Mouse (Mus musculus): ENCODE data around the gene Gstm2. TPM values are rescaled to one million over a fixed set of nuclear protein-coding genes. Genes with fewer than 3 reads are reported as not detected.
"Not testable (repeated sequence)": the region's sequence is repeated elsewhere in the genome, so short reads cannot be mapped to it uniquely, and the experiment has no call there.

Gstm2 gene
- total and polyA plus RNA-seq, 2 experiments from 2014 or later, result 6.1 to 20.0 TPM

DNA sequence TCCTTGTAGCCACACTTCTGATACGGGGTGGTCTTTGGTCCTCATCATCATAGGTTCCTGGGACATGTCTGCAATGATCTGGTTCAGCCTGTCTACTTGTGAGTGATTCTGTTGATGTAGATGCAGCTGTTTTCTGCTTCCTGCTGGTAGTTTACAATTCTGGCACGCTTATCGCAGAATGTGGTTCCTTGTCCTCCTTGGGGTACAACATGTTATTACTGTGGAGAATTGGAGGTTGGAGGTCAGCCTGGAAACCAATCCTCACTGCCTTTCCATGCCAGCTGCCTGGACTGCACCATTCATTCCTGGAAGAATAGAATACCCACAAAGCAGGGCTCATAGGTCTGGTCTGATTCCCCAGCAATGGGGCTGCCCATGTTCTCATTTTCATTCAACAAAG is 13.2 kb upstream of the Gstm2 start:
- Histone ChIP-seq H3K4me1 (ENCODE audit: insufficient read depth, low read length) (no peaks in the 10 kb centered on the region), H3K27ac (no peak overlapping the region), H3K4me2 (ENCODE audit: low read depth, low read length) (no peak overlapping the region), H3K27me3 (ENCODE audit: insufficient read depth, low read length) (no peaks in the 10 kb centered on the region), H3K36me3 (ENCODE audit: insufficient read depth, low read length) (no peaks in the 10 kb centered on the region), H3K4me3 (ENCODE audit: low read length) (no peak overlapping the region), H3K9ac (replicated peaks; ENCODE audit: low read length) (no peak overlapping the region), H3K9me3 (ENCODE audit: low read length) (no peaks in the 10 kb centered on the region)
- ATAC-seq (no peak), DNase-seq (ENCODE audit: low spot score) (no peak)
- 82% methylated on average over 3 of the region's 3 CpGs for WGBS
- TF ChIP-seq CTCF (IDR thresholded peaks at IDR 0.05; ENCODE audit: low read depth), result no peak

DNA sequence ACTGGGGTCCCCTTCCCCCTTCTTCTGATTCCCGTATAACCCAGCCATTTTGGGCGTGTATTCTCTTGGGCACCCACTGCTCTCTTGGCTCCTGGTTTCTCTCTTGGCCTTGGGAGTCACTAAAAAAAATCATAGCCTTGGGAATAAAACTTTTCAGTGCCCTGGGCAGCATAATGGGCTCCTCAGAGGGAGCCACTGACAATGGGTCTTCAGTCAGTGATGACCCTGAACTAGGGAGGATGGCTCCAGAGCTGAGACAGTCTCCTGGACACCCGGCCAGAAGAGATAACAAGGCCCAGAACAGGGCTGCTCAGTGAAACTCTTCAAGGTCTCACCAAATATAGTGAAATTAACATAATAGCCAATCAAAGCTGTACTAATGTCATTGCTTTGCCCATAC is 12.3 kb upstream of the Gstm2 start:
- TF ChIP-seq CTCF (IDR thresholded peaks at IDR 0.05; ENCODE audit: low read depth), result no peak
- Histone ChIP-seq H3K4me1 (ENCODE audit: insufficient read depth, low read length) (no peaks in the 10 kb centered on the region), H3K9me3 (ENCODE audit: low read length) (no peaks in the 10 kb centered on the region), H3K4me2 (ENCODE audit: low read depth, low read length) (no peak overlapping the region), H3K9ac (replicated peaks; ENCODE audit: low read length) (no peak overlapping the region), H3K27me3 (ENCODE audit: insufficient read depth, low read length) (no peaks in the 10 kb centered on the region), H3K27ac (no peak overlapping the region), H3K36me3 (ENCODE audit: insufficient read depth, low read length) (no peaks in the 10 kb centered on the region), H3K4me3 (ENCODE audit: low read length) (no peak overlapping the region)
- ATAC-seq (no peak), DNase-seq (ENCODE audit: low spot score) (no peak)
- 94% methylated on average over 3 of the region's 3 CpGs for WGBS

DNA sequence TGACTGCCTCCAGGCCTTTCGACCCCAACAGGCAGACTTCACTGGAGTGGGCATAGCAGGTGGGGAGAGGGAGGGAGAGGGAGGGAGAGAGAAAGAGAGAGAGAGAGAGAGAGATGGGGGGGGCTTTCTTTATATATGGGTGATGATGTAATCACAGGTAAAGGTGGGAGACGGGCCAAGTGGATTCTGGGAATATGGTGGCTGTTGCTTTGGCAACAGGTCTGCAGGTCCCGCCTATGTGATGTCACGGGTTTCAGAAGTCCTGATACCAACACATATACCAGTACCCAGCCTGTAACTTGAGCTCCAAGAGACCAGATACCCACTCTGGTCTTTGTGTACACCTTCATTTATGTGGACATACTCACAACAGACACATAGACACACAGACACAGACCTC is 10.3 kb upstream of the Gstm2 start:
- H3K4me2 ChIP-seq (ENCODE audit: low read depth, low read length), result no peak overlapping the region
- H3K27me3 ChIP-seq (ENCODE audit: insufficient read depth, low read length), result no peaks in the 10 kb centered on the region
- no peak overlapping the region for H3K9ac ChIP-seq (replicated peaks; ENCODE audit: low read length)
- no peaks in the 10 kb centered on the region for H3K9me3 ChIP-seq (ENCODE audit: low read length)
- TF ChIP-seq CTCF (IDR thresholded peaks at IDR 0.05; ENCODE audit: low read depth), result no peak
- H3K27ac ChIP-seq, result no peak overlapping the region
- 79% methylated on average over 4 of the region's 4 CpGs for WGBS
- no peak overlapping the region for H3K4me3 ChIP-seq (ENCODE audit: low read length)
- no peaks in the 10 kb centered on the region for H3K36me3 ChIP-seq (ENCODE audit: insufficient read depth, low read length)
- no peaks in the 10 kb centered on the region for H3K4me1 ChIP-seq (ENCODE audit: insufficient read depth, low read length)
- DNase-seq (ENCODE audit: low spot score), result no peak
- ATAC-seq, result no peak

DNA sequence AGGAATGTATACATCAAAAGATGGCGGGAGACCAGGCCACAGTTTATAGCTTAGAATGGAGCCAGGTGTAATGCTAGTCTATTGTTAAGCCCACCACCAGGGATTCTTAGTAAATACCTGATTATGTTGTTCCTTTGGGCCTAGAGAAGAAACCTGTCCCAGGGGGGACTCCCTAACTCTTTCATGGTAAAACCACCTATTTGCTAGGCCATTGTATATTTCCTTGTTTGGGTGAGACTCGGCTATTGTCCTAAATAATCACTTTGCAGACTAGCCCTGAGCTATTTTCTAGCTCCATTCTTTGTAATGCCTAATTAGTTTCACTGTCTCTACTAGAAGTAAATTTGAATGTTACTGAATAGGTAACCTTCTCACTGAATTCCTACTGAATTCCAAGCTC is 9.7 kb upstream of the Gstm2 start:
- WGBS, result 80% methylated on average over 2 of the region's 2 CpGs

DNA sequence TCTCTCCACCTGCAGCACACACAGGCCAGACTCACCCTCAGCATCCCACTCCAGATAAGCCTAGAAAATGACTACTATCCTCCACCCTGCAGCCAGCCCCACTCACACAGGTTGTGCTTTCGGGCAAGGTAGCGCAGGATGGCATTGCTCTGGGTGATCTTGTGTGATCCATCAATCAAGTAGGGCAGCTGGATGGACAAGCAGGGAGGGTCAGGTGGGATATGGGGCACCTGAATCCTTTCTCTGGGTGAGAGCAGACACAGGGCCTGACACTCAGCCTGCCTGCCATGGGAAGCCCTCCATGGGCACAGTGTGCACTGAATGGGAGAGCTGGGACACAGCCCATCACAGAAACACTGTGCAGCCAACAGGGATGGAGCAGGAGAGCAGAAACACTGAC is 1.1 kb downstream of the Gstm2 start:
- WGBS, result 100% methylated on average over 2 of the region's 2 CpGs
- H3K36me3 ChIP-seq (ENCODE audit: insufficient read depth, low read length); ATAC-seq: not testable (repeated sequence)

More for the DNA sequence above, 9.7 kb upstream of the Gstm2 start:
- not testable (repeated sequence) for H3K27me3 ChIP-seq (ENCODE audit: insufficient read depth, low read length); H3K4me2 ChIP-seq (ENCODE audit: low read depth, low read length); ATAC-seq; H3K9ac ChIP-seq (replicated peaks; ENCODE audit: low read length); H3K36me3 ChIP-seq (ENCODE audit: insufficient read depth, low read length); H3K9me3 ChIP-seq (ENCODE audit: low read length); H3K4me3 ChIP-seq (ENCODE audit: low read length); H3K4me1 ChIP-seq (ENCODE audit: insufficient read depth, low read length); DNase-seq (ENCODE audit: low spot score); H3K27ac ChIP-seq

DNA sequence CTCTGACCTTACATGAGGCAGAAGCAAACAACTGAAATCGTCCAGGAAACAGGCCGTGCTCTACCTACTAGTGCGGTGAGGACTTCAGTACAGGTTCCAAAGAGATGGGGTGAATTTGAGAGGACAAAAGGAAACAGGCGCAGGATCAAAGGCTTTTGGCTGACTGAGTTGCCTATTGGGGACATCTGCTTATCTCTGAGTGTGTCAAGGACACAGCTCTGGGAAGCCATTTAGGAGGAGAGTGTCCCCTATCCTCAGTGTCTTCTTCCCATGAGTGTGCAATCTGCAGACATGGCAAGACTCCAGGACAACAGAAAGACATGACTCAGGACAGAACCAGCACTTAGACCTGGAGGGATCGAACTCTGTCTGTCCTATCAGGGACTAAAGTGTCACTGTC is 1.8 kb downstream of the Gstm2 start:
- Histone ChIP-seq H3K27ac (no peak overlapping the region), H3K9me3 (ENCODE audit: low read length) (no peaks in the 10 kb centered on the region), H3K4me2 (ENCODE audit: low read depth, low read length) (no peak overlapping the region), H3K36me3 (ENCODE audit: insufficient read depth, low read length) (no peaks in the 10 kb centered on the region), H3K4me1 (ENCODE audit: insufficient read depth, low read length) (no peaks in the 10 kb centered on the region), H3K9ac (replicated peaks; ENCODE audit: low read length) (no peak overlapping the region), H3K27me3 (ENCODE audit: insufficient read depth, low read length) (no peaks in the 10 kb centered on the region), H3K4me3 (ENCODE audit: low read length) (no peak overlapping the region)
- 78% methylated on average over 5 of the region's 5 CpGs for WGBS
- DNase-seq (ENCODE audit: low spot score) (no peak), ATAC-seq (no peak)
- TF ChIP-seq CTCF (IDR thresholded peaks at IDR 0.05; ENCODE audit: low read depth), result no peak

More for the DNA sequence above, 1.1 kb downstream of the Gstm2 start:
- H3K4me3 ChIP-seq (ENCODE audit: low read length); H3K27ac ChIP-seq; DNase-seq (ENCODE audit: low spot score); H3K4me2 ChIP-seq (ENCODE audit: low read depth, low read length); H3K9ac ChIP-seq (replicated peaks; ENCODE audit: low read length); H3K9me3 ChIP-seq (ENCODE audit: low read length); H3K27me3 ChIP-seq (ENCODE audit: insufficient read depth, low read length); H3K4me1 ChIP-seq (ENCODE audit: insufficient read depth, low read length): not testable (repeated sequence)

DNA sequence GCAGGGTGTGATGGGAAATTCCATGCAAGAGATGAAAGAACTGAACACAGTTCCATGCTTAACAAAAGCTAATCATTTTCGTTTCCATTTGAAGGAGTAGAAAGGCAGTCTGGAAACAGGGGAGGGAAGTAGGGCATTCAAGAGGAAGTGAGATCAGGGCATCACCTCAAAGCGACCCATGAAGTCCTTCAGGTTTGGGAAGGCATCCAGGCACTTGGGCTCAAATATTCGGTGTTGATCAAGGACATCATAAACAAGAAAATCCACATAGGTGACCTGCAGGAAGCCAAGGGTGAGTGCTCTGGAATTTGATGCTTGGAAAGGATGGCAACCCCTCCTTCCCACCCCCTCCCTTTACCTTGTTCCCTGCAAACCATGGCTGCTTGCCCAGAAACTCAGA is 2.5 kb downstream of the Gstm2 start:
- TF ChIP-seq CTCF (IDR thresholded peaks at IDR 0.05; ENCODE audit: low read depth), result no peak
- DNase-seq (ENCODE audit: low spot score), result no peak
- Histone ChIP-seq H3K27ac (no peak overlapping the region), H3K4me3 (ENCODE audit: low read length) (no peak overlapping the region), H3K4me2 (ENCODE audit: low read depth, low read length) (no peak overlapping the region), H3K4me1 (ENCODE audit: insufficient read depth, low read length) (no peaks in the 10 kb centered on the region), H3K9me3 (ENCODE audit: low read length) (no peaks in the 10 kb centered on the region), H3K9ac (replicated peaks; ENCODE audit: low read length) (no peak overlapping the region), H3K36me3 (ENCODE audit: insufficient read depth, low read length) (no peaks in the 10 kb centered on the region), H3K27me3 (ENCODE audit: insufficient read depth, low read length) (no peaks in the 10 kb centered on the region)
- 71% methylated on average over 3 of the region's 3 CpGs for WGBS
- ATAC-seq, result no peak

Measured in hindbrain, postnatal 0 days (tissue).